Mouse (Mus musculus) embryonic fibroblast, embryonic 13.5 days (primary cell): ENCODE results near the gene Slc16a3.

Experiments
- CTCF ChIP-seq: IDR thresholded peaks from 2 replicates; pipeline ENCODE4 v1.5.1; 2011; ENCODE audit warnings: mild to moderate bottlenecking, control low read depth, low read length, moderate library complexity, borderline replicate concordance; ENCODE audit not compliant: insufficient read depth
- POLR2A ChIP-seq: IDR thresholded peaks from 2 replicates; pipeline ENCODE4 v1.6.1; 2011; ENCODE audit warnings: low read depth, mild to moderate bottlenecking, control low read depth, low read length, moderate library complexity

- TF ChIP-seq POLR2A, result no peak
- TF ChIP-seq CTCF, result no peak
Observed at GRCm38 (mm10) chr11:120969742-120970141, 21.5 kb downstream of the Slc16a3 start.
